Mouse (Mus musculus): ENCODE measurements around the gene Gm49711. TPM values are rescaled to one million over a fixed set of nuclear protein-coding genes. Genes with fewer than 3 reads are reported as not detected.

Gm49711 gene
- polyA plus RNA-seq, 1 experiment from 2014 or later: not detected

GRCm38 (mm10) chr16:92158461-92159091 is 100.5 kb downstream of the Gm49711 start:
- 2% methylated on average over 30 of the region's 30 CpGs for WGBS
- Histone ChIP-seq H3K4me1 (peaks cover 14% of the 10 kb centered on the region; the same call in 1 of the 2 replicates), H3K27me3 (no peaks in the 10 kb centered on the region), H3K27ac (0 out of 2 replicates have a peak overlapping the region, but pooled peaks have one; percentile 42), H3K4me2 (peak overlapping the region; percentile 96), H3K9ac (peak overlapping the region; percentile 23), H3K9me3 (no peaks in the 10 kb centered on the region), H3K36me3 (no peaks in the 10 kb centered on the region), H3K4me3 (peak overlapping the region; percentile 48)
- ATAC-seq (ENCODE audit: borderline replicate concordance, extremely low read depth, low FRiP score, low TSS enrichment): peak; percentile 93

GRCm38 (mm10) chr16:92159114-92159513 is 101.0 kb downstream of the Gm49711 start:
- H3K9ac ChIP-seq: no peak overlapping the region; the same call in 1 of the 2 replicates
- peak overlapping the region; percentile 96 for H3K4me2 ChIP-seq
- H3K9me3 ChIP-seq: no peaks in the 10 kb centered on the region
- peak overlapping the region; percentile 48; the same call in 1 of the 2 replicates for H3K4me3 ChIP-seq
- H3K27me3 ChIP-seq: no peaks in the 10 kb centered on the region
- 19% methylated on average over 6 of the region's 6 CpGs for WGBS
- no peaks in the 10 kb centered on the region for H3K36me3 ChIP-seq
- no peak for ATAC-seq (ENCODE audit: borderline replicate concordance, extremely low read depth, low FRiP score, low TSS enrichment)
- H3K27ac ChIP-seq: no peak overlapping the region
- H3K4me1 ChIP-seq: peaks cover 14% of the 10 kb centered on the region; the same call in 1 of the 2 replicates

- WGBS: 55% methylated on average over 4 of the region's 4 CpGs
- no peaks in the 10 kb centered on the region for H3K27me3 ChIP-seq
- no peaks in the 10 kb centered on the region for H3K36me3 ChIP-seq
- H3K4me1 ChIP-seq: peaks cover 14% of the 10 kb centered on the region; the same call in 1 of the 2 replicates
- H3K4me3 ChIP-seq: no peak overlapping the region
- no peak overlapping the region for H3K9ac ChIP-seq
- H3K27ac ChIP-seq: no peak overlapping the region
- H3K9me3 ChIP-seq: no peaks in the 10 kb centered on the region
- no peak overlapping the region for H3K4me2 ChIP-seq
- ATAC-seq (ENCODE audit: borderline replicate concordance, extremely low read depth, low FRiP score, low TSS enrichment): no peak
Measured at GRCm38 (mm10) chr16:92162289-92162688, 104.2 kb downstream of the Gm49711 start.

- Histone ChIP-seq H3K4me3 (no peak overlapping the region), H3K4me1 (peaks cover 7% of the 10 kb centered on the region; the same call in 1 of the 2 replicates), H3K27ac (no peak overlapping the region), H3K9ac (no peak overlapping the region), H3K9me3 (no peaks in the 10 kb centered on the region), H3K4me2 (no peak overlapping the region), H3K36me3 (no peaks in the 10 kb centered on the region), H3K27me3 (no peaks in the 10 kb centered on the region)
- 69% methylated on average over 4 of the region's 4 CpGs for WGBS
- ATAC-seq (ENCODE audit: borderline replicate concordance, extremely low read depth, low FRiP score, low TSS enrichment): no peak
Measured at GRCm38 (mm10) chr16:92163545-92163944, 105.4 kb downstream of the Gm49711 start.

GRCm38 (mm10) chr16:92176052-92176451 is 117.9 kb downstream of the Gm49711 start:
- Histone ChIP-seq H3K4me3 (no peak overlapping the region), H3K4me1 (no peaks in the 10 kb centered on the region), H3K9ac (no peak overlapping the region), H3K36me3 (no peaks in the 10 kb centered on the region), H3K27me3 (no peaks in the 10 kb centered on the region), H3K27ac (no peak overlapping the region), H3K9me3 (peaks cover 2% of the 10 kb centered on the region; the same call in 1 of the 2 replicates), H3K4me2 (no peak overlapping the region)
- WGBS: 88% methylated on average over 1 of the region's 1 CpGs
- ATAC-seq (ENCODE audit: borderline replicate concordance, extremely low read depth, low FRiP score, low TSS enrichment): no peak

GRCm38 (mm10) chr16:92177718-92178117 is 119.6 kb downstream of the Gm49711 start:
- Histone ChIP-seq H3K9ac (no peak overlapping the region), H3K27me3 (no peaks in the 10 kb centered on the region)
- WGBS: 86% methylated on average over 1 of the region's 1 CpGs

GRCm38 (mm10) chr16:92179306-92179705 is 121.2 kb downstream of the Gm49711 start:
- H3K9me3 ChIP-seq: no peaks in the 10 kb centered on the region
- no peaks in the 10 kb centered on the region for H3K4me1 ChIP-seq
- no peak overlapping the region for H3K9ac ChIP-seq
- no peaks in the 10 kb centered on the region for H3K27me3 ChIP-seq
- H3K4me3 ChIP-seq: no peak overlapping the region
- 61% methylated on average over 8 of the region's 8 CpGs for WGBS
- no peaks in the 10 kb centered on the region for H3K36me3 ChIP-seq
- ATAC-seq (ENCODE audit: borderline replicate concordance, extremely low read depth, low FRiP score, low TSS enrichment): no peak
- no peak overlapping the region for H3K4me2 ChIP-seq
- no peak overlapping the region for H3K27ac ChIP-seq

More at GRCm38 (mm10) chr16:92177718-92178117, 119.6 kb downstream of the Gm49711 start:
- Histone ChIP-seq H3K4me1 (no peaks in the 10 kb centered on the region), H3K36me3 (no peaks in the 10 kb centered on the region), H3K9me3 (no peaks in the 10 kb centered on the region), H3K4me2 (no peak overlapping the region), H3K4me3 (no peak overlapping the region), H3K27ac (no peak overlapping the region)
- no peak for ATAC-seq (ENCODE audit: borderline replicate concordance, extremely low read depth, low FRiP score, low TSS enrichment)

GRCm38 (mm10) chr16:92183477-92183876 is 125.4 kb downstream of the Gm49711 start:
- Histone ChIP-seq H3K9ac (no peak overlapping the region), H3K4me1 (no peaks in the 10 kb centered on the region), H3K36me3 (no peaks in the 10 kb centered on the region), H3K9me3 (no peaks in the 10 kb centered on the region), H3K27me3 (no peaks in the 10 kb centered on the region), H3K4me3 (no peak overlapping the region), H3K27ac (no peak overlapping the region), H3K4me2 (no peak overlapping the region)
- ATAC-seq (ENCODE audit: borderline replicate concordance, extremely low read depth, low FRiP score, low TSS enrichment): no peak
- 18% methylated on average over 4 of the region's 4 CpGs for whole genome bisulfite sequencing

GRCm38 (mm10) chr16:92190603-92191002 is 132.5 kb downstream of the Gm49711 start:
- Histone ChIP-seq H3K4me3 (no peak overlapping the region), H3K36me3 (no peaks in the 10 kb centered on the region), H3K4me1 (no peaks in the 10 kb centered on the region), H3K27me3 (no peaks in the 10 kb centered on the region), H3K4me2 (no peak overlapping the region), H3K9ac (no peak overlapping the region), H3K9me3 (no peaks in the 10 kb centered on the region), H3K27ac (no peak overlapping the region)
- no peak for ATAC-seq (ENCODE audit: borderline replicate concordance, extremely low read depth, low FRiP score, low TSS enrichment)

- no peak for ATAC-seq (ENCODE audit: borderline replicate concordance, extremely low read depth, low FRiP score, low TSS enrichment)
- WGBS: 62% methylated on average over 6 of the region's 6 CpGs
Measured at GRCm38 (mm10) chr16:92195094-92195493, 137.0 kb downstream of the Gm49711 start.

GRCm38 (mm10) chr16:92196741-92197331 is 138.7 kb downstream of the Gm49711 start:
- 71% methylated on average over 8 of the region's 8 CpGs for whole genome bisulfite sequencing
- no peak for ATAC-seq (ENCODE audit: borderline replicate concordance, extremely low read depth, low FRiP score, low TSS enrichment)

More at GRCm38 (mm10) chr16:92195094-92195493, 137.0 kb downstream of the Gm49711 start:
- Histone ChIP-seq H3K27me3 (no peaks in the 10 kb centered on the region), H3K4me1 (no peaks in the 10 kb centered on the region), H3K27ac (no peak overlapping the region), H3K4me3 (no peak overlapping the region), H3K9me3 (no peaks in the 10 kb centered on the region), H3K36me3 (no peaks in the 10 kb centered on the region), H3K9ac (no peak overlapping the region), H3K4me2 (no peak overlapping the region)

GRCm38 (mm10) chr16:92200615-92201014 is 142.5 kb downstream of the Gm49711 start:
- no peaks in the 10 kb centered on the region for H3K36me3 ChIP-seq
- H3K4me3 ChIP-seq: no peak overlapping the region
- no peak for ATAC-seq (ENCODE audit: borderline replicate concordance, extremely low read depth, low FRiP score, low TSS enrichment)
- H3K27ac ChIP-seq: no peak overlapping the region
- H3K4me2 ChIP-seq: no peak overlapping the region
- no peaks in the 10 kb centered on the region for H3K4me1 ChIP-seq
- H3K9ac ChIP-seq: no peak overlapping the region
- H3K9me3 ChIP-seq: no peaks in the 10 kb centered on the region
- whole genome bisulfite sequencing: 73% methylated on average over 7 of the region's 7 CpGs
- H3K27me3 ChIP-seq: no peaks in the 10 kb centered on the region

More at GRCm38 (mm10) chr16:92196741-92197331, 138.7 kb downstream of the Gm49711 start:
- no peak overlapping the region for H3K9ac ChIP-seq
- no peaks in the 10 kb centered on the region for H3K27me3 ChIP-seq
- no peaks in the 10 kb centered on the region for H3K4me1 ChIP-seq
- no peak overlapping the region for H3K4me2 ChIP-seq
- no peak overlapping the region for H3K4me3 ChIP-seq
- no peak overlapping the region for H3K27ac ChIP-seq
- no peaks in the 10 kb centered on the region for H3K36me3 ChIP-seq
- no peaks in the 10 kb centered on the region for H3K9me3 ChIP-seq

Data from lung, embryonic 15.5 days (tissue).